Mouse (Mus musculus) liver, embryonic 14.5 days (tissue): ENCODE measurements around the gene Slc25a48. TPM values are rescaled to one million over a fixed set of nuclear protein-coding genes. Genes with fewer than 3 reads are reported as not detected.

Experiments used
- ATAC-seq: fragments of 200-750 bp; cut with Nextera tagmentation; 2 replicates; pipeline ENCODE4 v1.8.0; 2017; ENCODE audit warnings: moderate number of reproducible peaks, mild to moderate bottlenecking, moderate library complexity; ENCODE audit not compliant: insufficient read depth
- DNase-seq, 3 experiments: peaks; one replicate each; pipeline ENCODE4 v3.0.0-alpha.2; 2012 to 2013; ENCODE audit warnings: low read depth in 3 of 3, low spot score in 3 of 3
- H3K27ac ChIP-seq: fragments of 300-500 bp; sonication (generic); 2 replicates; pipeline ENCODE4 v1.5.1; 2014; ENCODE audit warnings: moderate library complexity, mild to moderate bottlenecking, control low read depth, inconsistent platforms
- H3K27me3 ChIP-seq: fragments of 300-500 bp; sonication (generic); 2 replicates; pipeline ENCODE4 v1.6.1; 2014; ENCODE audit warnings: mild to moderate bottlenecking, low read length, moderate library complexity; ENCODE audit not compliant: control insufficient read depth, insufficient read depth
- H3K36me3 ChIP-seq: fragments of 300-500 bp; sonication (generic); replicated peaks from 2 replicates; pipeline ENCODE4 v1.6.1; 2014; ENCODE audit warnings: low read depth; ENCODE audit not compliant: control insufficient read depth, insufficient read depth
- H3K4me1 ChIP-seq, 2 experiments: fragments of 200-500 bp in 1 of 2; fragments of 300-500 bp in 1 of 2; sonication (generic) in 1 of 2; replicated peaks; 2 replicates each; pipeline ENCODE4 v1.6.1; 2012 to 2014; ENCODE audit warnings: antibody characterized with exemption in 1 of 2, inconsistent platforms in 1 of 2, low read length in 1 of 2; ENCODE audit not compliant: control insufficient read depth in 2 of 2, insufficient read depth in 2 of 2
- H3K4me2 ChIP-seq: fragments of 300-500 bp; sonication (generic); 2 replicates; pipeline ENCODE4 v1.6.1; 2014; ENCODE audit warnings: low read depth, mild to moderate bottlenecking, control low read depth, moderate library complexity
- H3K4me3 ChIP-seq, 2 experiments: fragments of 200-500 bp in 1 of 2; fragments of 300-500 bp in 1 of 2; sonication (generic) in 1 of 2; 2 replicates each; pipeline ENCODE4 v1.5.1; 2012 to 2014; ENCODE audit warnings: low read depth in 2 of 2, low read length in 2 of 2, mild to moderate bottlenecking in 2 of 2, control low read depth in 1 of 2, inconsistent platforms in 1 of 2, moderate library complexity in 1 of 2; ENCODE audit not compliant: insufficient read depth in 1 of 2
- H3K9ac ChIP-seq: fragments of 300-500 bp; sonication (generic); replicated peaks from 2 replicates; pipeline ENCODE4 v1.6.1; 2014; ENCODE audit warnings: mild to moderate bottlenecking, control low read depth, moderate library complexity
- H3K9me3 ChIP-seq: fragments of 300-500 bp; sonication (generic); 2 replicates; pipeline ENCODE4 v1.6.1; 2016; ENCODE audit warnings: low read length, mixed read lengths; ENCODE audit not compliant: control insufficient read depth
- CTCF ChIP-seq: IDR thresholded peaks from 2 replicates; pipeline ENCODE4 v1.5.1; 2016; ENCODE audit warnings: antibody characterized with exemption, low read depth, control low read depth
- EP300 ChIP-seq: IDR thresholded peaks from 2 replicates; pipeline ENCODE4 v1.6.1; 2016; ENCODE audit warnings: antibody characterized with exemption, low read depth
- WGBS: fragments of 180-500 bp; shearing (Covaris S2); extraction: QIAGEN DNeasy Blood & Tissue Kit; methylation state at CpG from one replicate; pipeline ENCODE4 v1.1.7; 2014; ENCODE audit not compliant: insufficient replicate concordance; 5-methylcytosine and 5-hydroxymethylcytosine counted together
- polyA plus RNA-seq, 2 experiments: library from polyadenylated mRNA; depleted of rRNA in 1 of 2; stranded (reverse) in 1 of 2; unstranded in 1 of 2; fragments of >200 nt; fragmentation: Nextera tagmentation in 1 of 2; extraction: Ambion mirVana in 1 of 2; gene quantifications; 2 replicates each; pipeline versions ENCODE4 v1.2.1 to v1.2.3; 2012 to 2014

Gene Slc25a48
- polyA plus RNA-seq, 2 experiments: 0.63 to 0.67 TPM

DNA sequence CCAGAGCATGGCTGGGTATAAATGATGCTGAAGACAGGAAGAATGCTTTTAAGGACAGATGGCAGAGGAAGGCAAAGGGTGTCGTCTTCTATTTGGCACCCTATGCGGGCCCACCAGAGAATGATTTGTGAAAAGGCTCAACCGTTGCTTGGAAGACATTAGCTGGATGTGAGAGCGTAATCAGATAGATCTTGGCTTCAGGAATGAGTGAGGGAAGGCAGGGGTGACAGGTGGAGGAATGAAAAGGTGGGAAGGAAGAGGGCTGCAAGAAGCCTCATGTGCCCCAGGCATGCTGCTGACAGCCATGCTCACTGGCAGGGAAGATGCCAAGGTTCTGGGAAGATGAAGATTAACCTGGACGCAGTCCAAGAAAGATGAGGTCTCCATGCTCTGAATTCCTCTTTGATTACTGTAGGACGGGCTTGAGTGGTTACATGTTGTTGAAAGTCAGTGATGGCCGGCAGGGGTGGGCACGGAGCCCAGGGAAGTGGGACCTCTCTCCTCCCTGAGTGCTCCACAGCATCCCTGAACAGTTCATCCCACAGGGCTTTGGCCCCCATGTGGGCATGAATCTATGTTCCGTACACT, 25.8 kb upstream of the Slc25a48 start:
- no peak for TF ChIP-seq EP300
- TF ChIP-seq CTCF: no peak
- H3K9me3 ChIP-seq: no peaks in the 10 kb centered on the region
- H3K4me1 ChIP-seq: no peaks in the 10 kb centered on the region
- H3K27ac ChIP-seq: no peak overlapping the region
- DNase-seq (no peak), ATAC-seq (no peak)
- H3K4me2 ChIP-seq: no peak overlapping the region
- H3K4me3 ChIP-seq: no peak overlapping the region
- 69% methylated on average over 9 of the region's 9 CpGs for WGBS
- no peak overlapping the region for H3K9ac ChIP-seq
- H3K27me3 ChIP-seq: no peaks in the 10 kb centered on the region
- no peaks in the 10 kb centered on the region for H3K36me3 ChIP-seq

- DNase-seq (no peak), ATAC-seq (no peak)
- no peak overlapping the region for H3K9ac ChIP-seq
- H3K4me3 ChIP-seq: no peak overlapping the region
- no peak overlapping the region for H3K4me2 ChIP-seq
- no peaks in the 10 kb centered on the region for H3K4me1 ChIP-seq
- no peaks in the 10 kb centered on the region for H3K27me3 ChIP-seq
- H3K36me3 ChIP-seq: no peaks in the 10 kb centered on the region
- H3K9me3 ChIP-seq: no peaks in the 10 kb centered on the region
- WGBS: 33% methylated on average over 13 of the region's 13 CpGs
- H3K27ac ChIP-seq: no peak overlapping the region
- TF ChIP-seq EP300 (no peak), CTCF (no peak)
These were observed 19.3 kb upstream of the Slc25a48 start for GRCm38 (mm10) chr13:56418685-56419483.

- H3K36me3 ChIP-seq: no peaks in the 10 kb centered on the region
- ATAC-seq (no peak), DNase-seq (no peak)
- no peak overlapping the region for H3K4me2 ChIP-seq
- 51% methylated on average over 6 of the region's 6 CpGs for WGBS
- H3K27me3 ChIP-seq: no peaks in the 10 kb centered on the region
- no peak overlapping the region for H3K9ac ChIP-seq
- no peak overlapping the region for H3K27ac ChIP-seq
- TF ChIP-seq CTCF: no peak
- TF ChIP-seq EP300: no peak
- no peaks in the 10 kb centered on the region for H3K9me3 ChIP-seq
- H3K4me3 ChIP-seq: no peak overlapping the region
- H3K4me1 ChIP-seq: no peaks in the 10 kb centered on the region
These were observed 18.6 kb upstream of the Slc25a48 start for GRCm38 (mm10) chr13:56419538-56419937.

GRCm38 (mm10) chr13:56422072-56422723, 16.0 kb upstream of the Slc25a48 start:
- H3K4me1 ChIP-seq: no peaks in the 10 kb centered on the region
- no peaks in the 10 kb centered on the region for H3K9me3 ChIP-seq
- H3K9ac ChIP-seq: no peak overlapping the region
- DNase-seq: peak in 2 of 3 experiments; percentile 13 to 19
- H3K4me2 ChIP-seq: no peak overlapping the region
- TF ChIP-seq EP300 (no peak), CTCF (peak; percentile 67)
- no peaks in the 10 kb centered on the region for H3K36me3 ChIP-seq
- no peak for ATAC-seq
- no peak overlapping the region for H3K4me3 ChIP-seq
- WGBS: 21% methylated on average over 16 of the region's 16 CpGs
- no peak overlapping the region for H3K27ac ChIP-seq
- no peaks in the 10 kb centered on the region for H3K27me3 ChIP-seq

- TF ChIP-seq CTCF (no peak), EP300 (no peak)
- 53% methylated on average over 7 of the region's 7 CpGs for WGBS
- no peak for DNase-seq
- Histone ChIP-seq H3K9ac (no peak overlapping the region), H3K27me3 (no peaks in the 10 kb centered on the region; the same call in 1 of the 2 replicates), H3K4me3 (no peak overlapping the region), H3K36me3 (no peaks in the 10 kb centered on the region), H3K4me1 (no peaks in the 10 kb centered on the region), H3K9me3 (no peaks in the 10 kb centered on the region), H3K27ac (no peak overlapping the region), H3K4me2 (no peak overlapping the region)
- ATAC-seq: no peak
These were observed 12.2 kb upstream of the Slc25a48 start for GRCm38 (mm10) chr13:56425931-56426330.
